Mouse (Mus musculus) testis, adult 2 months (tissue): ENCODE results near the gene Ebf4. TPM values are rescaled to one million over a fixed set of nuclear protein-coding genes. Genes with fewer than 3 reads are reported as not detected.
A peak's percentile ranks its signal among the peaks of the same experiment; 100 is the strongest.

Source experiments
- H3K27ac ChIP-seq: fragments of 200-500 bp; 2 replicates; pipeline ENCODE4 v1.5.1; 2012; ENCODE audit warnings: low read depth, low read length; ENCODE audit not compliant: control insufficient read depth, insufficient read depth
- H3K27me3 ChIP-seq: fragments of 200-500 bp; 2 replicates; pipeline ENCODE4 v1.6.1; 2012; ENCODE audit warnings: mild to moderate bottlenecking, low read length, moderate library complexity; ENCODE audit not compliant: control insufficient read depth, insufficient read depth
- H3K36me3 ChIP-seq: fragments of 200-500 bp; 2 replicates; pipeline ENCODE4 v1.6.1; 2012; ENCODE audit warnings: mild to moderate bottlenecking, low read length; ENCODE audit not compliant: control insufficient read depth, insufficient read depth
- H3K4me1 ChIP-seq: fragments of 200-500 bp; 2 replicates; pipeline ENCODE4 v1.6.1; 2012; ENCODE audit warnings: low read length; ENCODE audit not compliant: control insufficient read depth, insufficient read depth
- H3K4me3 ChIP-seq: fragments of 200-500 bp; 2 replicates; pipeline ENCODE4 v1.5.1; 2012; ENCODE audit warnings: low read depth, mild to moderate bottlenecking, low read length, moderate library complexity, mixed read lengths; ENCODE audit not compliant: control insufficient read depth
- CTCF ChIP-seq: fragments of 200-500 bp; IDR thresholded peaks from 2 replicates; pipeline ENCODE4 v1.5.1; 2012; ENCODE audit warnings: low read depth, mild to moderate bottlenecking, inconsistent platforms, low read length, moderate library complexity; ENCODE audit not compliant: control insufficient read depth, insufficient read depth, insufficient replicate concordance
- POLR2A ChIP-seq: fragments of 200-500 bp; IDR thresholded peaks from 2 replicates; pipeline ENCODE4 v1.6.1; 2012; ENCODE audit warnings: low read depth, mild to moderate bottlenecking, inconsistent platforms, low read length, moderate library complexity; ENCODE audit not compliant: control insufficient read depth
- polyA plus RNA-seq: library from polyadenylated mRNA; depleted of rRNA; stranded (reverse); fragments of >200 nt; gene quantifications from 2 replicates; pipeline ENCODE4 v1.2.3, GENCODE M21; 2012

Gene Ebf4
- polyA plus RNA-seq, 1 experiment = 2.4 TPM

DNA sequence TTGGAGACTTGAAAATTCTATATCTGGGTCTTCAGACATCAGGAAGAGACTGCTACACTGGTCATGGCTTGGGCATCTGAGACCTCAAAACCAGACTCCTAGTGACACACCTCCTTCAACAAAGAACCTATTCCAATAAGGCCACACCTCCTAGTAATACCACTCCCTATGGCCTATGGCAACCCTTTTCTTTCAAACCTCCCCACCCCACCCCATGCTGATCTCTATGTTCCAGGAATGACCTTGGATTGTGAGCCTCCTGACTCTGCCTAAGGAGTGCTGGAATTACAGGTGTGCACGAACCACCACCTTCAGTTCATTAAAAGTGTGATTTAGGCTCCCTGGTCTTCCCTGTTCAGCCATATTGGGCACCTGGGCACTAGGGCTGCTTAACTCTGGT, 105.1 kb downstream of the Ebf4 start:
- Histone ChIP-seq H3K27ac (no peak overlapping the region), H3K4me1 (peaks cover 13% of the 10 kb centered on the region), H3K27me3 (no peaks in the 10 kb centered on the region), H3K36me3 (no peaks in the 10 kb centered on the region), H3K4me3 (no peak overlapping the region)
- TF ChIP-seq CTCF = no peak
- no peak for TF ChIP-seq POLR2A

DNA sequence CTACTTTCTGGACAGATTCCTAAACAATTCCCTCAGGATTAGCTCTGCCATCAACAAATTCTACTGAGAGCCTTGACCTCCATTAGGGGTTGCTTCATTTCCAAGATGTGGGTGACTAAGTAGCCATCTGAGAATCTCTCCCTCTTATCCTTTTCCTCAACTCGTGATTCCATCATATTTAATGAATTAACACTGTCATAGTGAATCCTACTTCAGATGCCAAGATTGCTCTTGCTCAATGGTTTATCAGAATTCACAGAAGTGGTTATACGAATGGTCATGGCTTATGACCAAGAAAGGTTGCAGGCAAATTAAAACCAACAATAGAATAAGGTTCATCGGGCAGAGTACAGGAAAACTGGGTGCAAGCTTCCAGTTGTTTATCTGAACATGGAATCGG, 106.9 kb downstream of the Ebf4 start:
- H3K4me1 ChIP-seq = peaks cover 11% of the 10 kb centered on the region
- H3K27ac ChIP-seq = no peak overlapping the region
- H3K4me3 ChIP-seq = no peak overlapping the region
- no peaks in the 10 kb centered on the region for H3K27me3 ChIP-seq
- TF ChIP-seq POLR2A (no peak), CTCF (no peak)
- H3K36me3 ChIP-seq = no peaks in the 10 kb centered on the region

DNA sequence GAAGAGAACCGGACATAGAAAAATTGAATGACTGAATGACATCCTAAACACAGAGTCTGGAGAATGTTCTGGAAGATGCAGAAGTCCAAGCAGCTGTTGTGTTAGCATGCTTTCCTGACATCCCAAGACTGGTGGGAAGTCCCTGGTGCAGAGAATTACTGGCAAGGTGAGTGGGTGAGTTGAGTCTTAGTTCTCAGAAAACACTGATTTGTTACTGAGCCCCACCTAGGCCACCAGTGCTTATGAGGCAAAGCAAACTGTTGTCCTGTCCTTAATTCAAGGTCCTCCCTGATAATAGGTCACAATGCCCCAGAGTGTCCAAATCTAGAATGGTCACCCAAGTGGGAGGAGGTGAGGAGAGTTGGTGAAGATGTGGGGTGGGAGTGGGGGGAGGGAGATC, 110.0 kb downstream of the Ebf4 start, which contains the start of the genes Gm28372 and 1700020A23Rik:
Gene Gm28372 (plus strand): TSS at position 301 of the 400 bp plus-strand sequence.
Gene 1700020A23Rik (plus strand): TSS at position 321 of the 400 bp plus-strand sequence.
- TF ChIP-seq POLR2A (no peak), CTCF (no peak)
- H3K4me1 ChIP-seq = no peaks in the 10 kb centered on the region
- H3K27ac ChIP-seq = peak within 1 kb of the TSS; percentile 30; the same call in 1 of the 2 replicates
- H3K36me3 ChIP-seq = no peaks in the 10 kb centered on the region
- no peaks in the 10 kb centered on the region for H3K27me3 ChIP-seq
- peak within 1 kb of the TSS; percentile 62 for H3K4me3 ChIP-seq

GRCm38 (mm10) chr2:130406178-130406577, 111.2 kb downstream of the Ebf4 start, which contains the start of gene Tmem239:
Tmem239 (plus strand) TSS chr2:130406478.
- Histone ChIP-seq H3K4me3 (peak within 1 kb of the TSS; percentile 62), H3K36me3 (no peaks in the 10 kb centered on the region), H3K4me1 (peaks cover under 1% of the 10 kb centered on the region; the same call in 1 of the 2 replicates), H3K27ac (peak within 1 kb of the TSS; percentile 49; the same call in 1 of the 2 replicates), H3K27me3 (no peaks in the 10 kb centered on the region)
- TF ChIP-seq POLR2A = 0 out of 2 replicates have a peak, but pooled peaks have one; percentile 49
- TF ChIP-seq CTCF = no peak

DNA sequence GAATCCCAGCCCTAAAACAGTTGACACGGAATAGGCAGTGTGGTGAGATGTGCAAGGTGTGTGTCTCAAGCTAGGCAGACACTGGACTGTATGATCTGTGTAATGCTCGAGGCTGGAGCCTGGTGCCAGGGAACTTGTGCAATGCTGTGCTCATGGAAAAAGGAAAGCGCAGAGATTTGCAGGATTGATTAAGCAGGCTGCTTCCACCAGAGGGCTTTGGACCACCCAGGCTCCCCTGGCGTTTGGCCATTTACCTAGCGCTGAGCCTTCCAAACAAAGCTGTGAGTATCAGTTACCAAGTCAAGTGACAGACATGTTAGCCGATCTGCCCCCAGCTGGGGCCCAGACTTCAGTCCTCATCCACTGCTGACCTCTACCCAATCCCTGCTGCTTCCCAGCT, 113.2 kb downstream of the Ebf4 start:
- H3K36me3 ChIP-seq = no peaks in the 10 kb centered on the region
- H3K27ac ChIP-seq = no peak overlapping the region
- no peaks in the 10 kb centered on the region for H3K27me3 ChIP-seq
- TF ChIP-seq POLR2A (no peak), CTCF (no peak)
- H3K4me3 ChIP-seq = no peak overlapping the region
- peaks cover 4% of the 10 kb centered on the region; the same call in 1 of the 2 replicates for H3K4me1 ChIP-seq

DNA sequence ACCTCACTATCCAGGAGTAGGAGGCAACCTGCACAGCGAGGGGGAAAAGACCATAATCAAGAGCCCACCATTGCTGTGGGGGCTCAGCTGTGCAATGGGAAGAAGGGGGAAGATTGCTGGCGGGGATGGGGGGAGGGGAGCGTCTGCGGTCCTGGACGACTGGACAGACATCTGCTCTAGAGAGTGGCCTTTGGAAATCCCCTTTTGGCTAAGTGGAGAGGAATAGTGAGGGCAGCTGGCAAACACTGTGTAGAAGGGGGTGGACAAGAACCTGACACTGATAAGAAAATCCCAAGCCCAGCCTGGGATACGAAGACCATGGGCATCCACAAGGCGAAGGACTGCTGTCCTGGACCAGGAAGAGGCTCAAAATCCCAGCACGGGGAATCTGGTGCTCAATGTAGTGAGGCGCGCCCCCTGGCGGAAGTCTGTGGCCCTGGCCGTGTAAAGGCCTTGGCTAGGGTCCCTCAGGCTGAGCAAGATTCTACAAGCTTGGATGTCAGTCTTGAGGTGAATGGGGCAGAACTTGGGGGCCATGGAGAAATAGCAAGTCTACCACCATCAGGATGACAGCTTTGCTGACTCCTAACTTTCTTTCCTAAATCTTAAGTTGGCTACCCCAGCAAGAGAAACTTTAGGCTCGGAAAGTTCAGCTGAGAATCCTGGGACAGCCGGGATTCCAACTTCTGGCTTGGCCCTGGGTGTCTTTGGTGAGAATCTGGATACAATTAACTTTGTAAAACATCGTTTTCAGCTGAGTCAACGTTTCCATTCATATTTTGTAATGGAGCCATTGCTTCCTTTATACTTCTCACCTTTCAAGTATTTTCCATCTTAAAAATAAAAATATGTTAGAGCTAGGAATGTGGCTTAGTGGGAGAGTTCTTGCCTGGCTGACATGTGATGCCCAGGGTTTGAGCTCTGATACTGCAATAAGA, 116.9 kb downstream of the Ebf4 start:
- Histone ChIP-seq H3K27ac (no peak overlapping the region), H3K27me3 (no peaks in the 10 kb centered on the region), H3K4me1 (peaks cover 4% of the 10 kb centered on the region; the same call in 1 of the 2 replicates), H3K36me3 (no peaks in the 10 kb centered on the region), H3K4me3 (no peak overlapping the region)
- TF ChIP-seq POLR2A (peak; percentile 8; the same call in 1 of the 2 replicates), CTCF (peak; percentile 91)

GRCm38 (mm10) chr2:130412775-130413174, 117.8 kb downstream of the Ebf4 start:
- no peak overlapping the region for H3K4me3 ChIP-seq
- TF ChIP-seq POLR2A (no peak), CTCF (no peak)
- no peaks in the 10 kb centered on the region for H3K36me3 ChIP-seq
- H3K27me3 ChIP-seq = no peaks in the 10 kb centered on the region
- H3K27ac ChIP-seq = no peak overlapping the region
- peaks cover 4% of the 10 kb centered on the region; the same call in 1 of the 2 replicates for H3K4me1 ChIP-seq
